Mouse (Mus musculus) Patski (cell line): ENCODE measurements at regions not wholly inside any gene's neighbourhood (a gene's known extent, or its start where the extent isn't known, plus 50 kb on each side); places are given as distances from the start of the nearest gene placed in this dataset.

ENCODE experiments used
- ATAC-seq: fragments of 100-300 bp; one replicate; pipeline ENCODE4 v1.8.0; 2021
- CTCF ChIA-PET: fragments of 350-600 bp; sonication (Branson Sonifier 250); formaldehyde crosslinking; loops from one replicate; lab custom pipeline; 2022; ENCODE audit warnings: inconsistent platforms; lab: Charles Lee
- POLR2A ChIA-PET: fragments of 350-600 bp; sonication (Branson Sonifier 250); formaldehyde crosslinking; loops from one replicate; lab custom pipeline; 2022; ENCODE audit warnings: antibody characterized with exemption, inconsistent platforms; lab: Charles Lee
- DNase-seq: peaks from one replicate; pipeline ENCODE4 v3.0.0-alpha.2; 2011; ENCODE audit warnings: low read depth, low spot score
- H3K27me3 ChIP-seq: fragments of 371-371 bp; one replicate; pipeline ENCODE4 v1.5.1; 2021
- CTCF ChIP-seq: fragments of 100-300 bp; IDR thresholded peaks from one replicate; pipeline ENCODE4 v1.5.1; 2021
- in situ Hi-C: fragments of 300-500 bp; cut with MboI; formaldehyde crosslinking; loops from 3 replicates; pipeline ENCODE4 v1.11.1; 2018; ENCODE audit warnings: low pct_unique_long_range_greater_than_20kb, mixed read lengths

GRCm38 (mm10) chr2:53668599-53669372 lies 416.6 kb downstream of the Rprm start:
- ATAC-seq: no peak
- in situ Hi-C loops: no loop called here
- no peak for DNase-seq
- ChIA-PET CTCF (interaction anchor here (1.3 kb wide), 1 partner anchor 12 kb away, joined by 4 read pairs; no protein-coding TSS in a partner anchor), POLR2A (no interaction called here)
- TF ChIP-seq CTCF: no peak
- H3K27me3 ChIP-seq: no peaks in the 10 kb centered on the region

- DNase-seq: no peak
- no peaks in the 10 kb centered on the region for H3K27me3 ChIP-seq
- TF ChIP-seq CTCF: no peak
- in situ Hi-C loops: no loop called here
- POLR2A ChIA-PET: no interaction called here
- ATAC-seq: no peak
- CTCF ChIA-PET: interaction anchor here (0.9 kb wide), 1 partner anchor 10 kb away, joined by 3 read pairs; no protein-coding TSS in a partner anchor
Observed at GRCm38 (mm10) chr2:53680350-53681011, 404.9 kb downstream of the Rprm start.

DNA sequence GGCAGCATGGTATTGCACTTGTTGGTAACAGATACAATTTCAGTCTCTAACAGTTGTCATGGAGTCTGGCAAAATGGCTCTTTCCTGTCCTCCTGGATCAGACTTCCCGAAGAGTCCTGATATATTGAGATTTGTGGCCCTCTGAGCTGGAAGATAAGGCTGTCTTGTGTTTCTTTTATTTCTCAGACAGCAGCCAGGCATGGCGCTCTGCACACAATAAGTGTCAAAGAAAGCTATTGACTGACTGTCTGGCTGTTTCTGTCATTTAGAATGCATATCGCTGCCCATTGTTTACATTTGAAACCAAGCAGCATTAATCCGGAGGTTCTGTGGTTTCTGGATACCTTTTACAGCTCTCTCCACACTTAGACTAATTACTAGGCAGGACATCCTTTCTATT lies 402.8 kb downstream of the Rprm start:
- ChIA-PET POLR2A (no interaction called here), CTCF (interaction anchor here (1.3 kb wide), 1 partner anchor 10 kb away, joined by 4 read pairs; no protein-coding TSS in a partner anchor)
- TF ChIP-seq CTCF: no peak
- in situ Hi-C loops: no loop called here
- ATAC-seq (no peak), DNase-seq (no peak)
- H3K27me3 ChIP-seq: no peaks in the 10 kb centered on the region

DNA sequence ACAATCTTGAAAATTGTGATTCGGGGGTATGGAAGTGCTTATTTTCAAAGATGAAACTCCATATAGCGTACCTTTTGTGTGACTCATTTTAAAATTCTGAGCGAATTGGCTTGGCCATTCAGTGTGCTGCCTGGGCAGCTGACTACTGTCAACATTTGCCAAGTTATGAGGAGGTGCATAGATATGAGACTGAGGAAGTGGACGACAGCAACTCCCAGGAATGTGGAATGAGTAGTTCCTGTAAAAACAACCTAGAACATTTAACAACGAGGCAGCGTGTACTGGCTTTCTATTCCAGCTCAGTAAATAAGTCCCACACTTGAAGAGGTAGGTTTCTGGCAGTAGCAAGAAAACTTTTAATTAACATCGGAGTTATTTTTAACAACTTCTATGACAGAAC lies 398.1 kb downstream of the Rprm start:
- DNase-seq: no peak
- ATAC-seq: no peak
- CTCF ChIA-PET: no interaction called here
- TF ChIP-seq CTCF: no peak
- no peaks in the 10 kb centered on the region for H3K27me3 ChIP-seq
- in situ Hi-C loops: no loop called here
- POLR2A ChIA-PET: no interaction called here

GRCm38 (mm10) chr2:53689223-53689880 lies 396.0 kb downstream of the Rprm start:
- no peak for TF ChIP-seq CTCF
- in situ Hi-C loops: no loop called here
- CTCF ChIA-PET: no interaction called here
- POLR2A ChIA-PET: no interaction called here
- ATAC-seq (no peak), DNase-seq (no peak)
- H3K27me3 ChIP-seq: no peaks in the 10 kb centered on the region

- no peaks in the 10 kb centered on the region for H3K27me3 ChIP-seq
- CTCF ChIA-PET: no interaction called here
- no peak for DNase-seq
- TF ChIP-seq CTCF: no peak
- POLR2A ChIA-PET: no interaction called here
- ATAC-seq: no peak
- in situ Hi-C loops: no loop called here
Observed at GRCm38 (mm10) chr2:53691580-53692118, 393.7 kb downstream of the Rprm start.

- no peak for TF ChIP-seq CTCF
- DNase-seq: no peak
- no peaks in the 10 kb centered on the region for H3K27me3 ChIP-seq
- no peak for ATAC-seq
- CTCF ChIA-PET: no interaction called here
- POLR2A ChIA-PET: no interaction called here
- in situ Hi-C loops: no loop called here
Observed at GRCm38 (mm10) chr2:53711213-53711612, 374.1 kb downstream of the Rprm start.

DNA sequence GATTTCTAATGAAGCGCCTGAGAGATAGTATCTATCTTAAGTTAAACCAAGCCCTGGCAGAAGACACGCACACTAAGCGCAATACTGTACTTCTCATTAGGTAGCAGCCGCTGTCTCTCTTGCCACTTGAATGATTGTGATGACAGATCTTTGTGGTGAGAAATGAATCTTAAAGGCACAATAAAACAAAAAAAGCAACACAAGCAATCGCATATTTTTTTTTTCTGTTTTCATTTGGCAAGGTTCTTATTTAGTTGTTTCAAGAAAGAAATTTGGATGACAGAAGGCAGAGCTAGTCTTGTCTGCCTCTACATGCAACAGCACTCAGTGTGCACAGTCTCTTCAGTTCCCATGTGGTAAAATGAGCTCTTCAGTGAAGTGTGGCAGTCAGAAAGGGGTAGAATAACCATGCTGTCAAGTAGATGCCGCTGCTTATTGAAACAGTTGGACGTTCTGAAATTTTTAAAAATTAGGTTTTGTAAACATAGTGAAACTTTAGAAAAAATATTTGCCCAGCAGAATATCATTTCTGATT lies 372.2 kb downstream of the Rprm start:
- in situ Hi-C loops: no loop called here

GRCm38 (mm10) chr2:53715017-53715416 lies 370.3 kb downstream of the Rprm start:
- CTCF ChIA-PET: no interaction called here
- in situ Hi-C loops: no loop called here
- no peak for TF ChIP-seq CTCF
- ATAC-seq (no peak), DNase-seq (no peak)
- no peaks in the 10 kb centered on the region for H3K27me3 ChIP-seq
- POLR2A ChIA-PET: no interaction called here

More for the DNA sequence above, 372.2 kb downstream of the Rprm start:
- ChIA-PET POLR2A (no interaction called here), CTCF (no interaction called here)
- DNase-seq (no peak), ATAC-seq (no peak)
- TF ChIP-seq CTCF: no peak
- H3K27me3 ChIP-seq: no peaks in the 10 kb centered on the region

DNA sequence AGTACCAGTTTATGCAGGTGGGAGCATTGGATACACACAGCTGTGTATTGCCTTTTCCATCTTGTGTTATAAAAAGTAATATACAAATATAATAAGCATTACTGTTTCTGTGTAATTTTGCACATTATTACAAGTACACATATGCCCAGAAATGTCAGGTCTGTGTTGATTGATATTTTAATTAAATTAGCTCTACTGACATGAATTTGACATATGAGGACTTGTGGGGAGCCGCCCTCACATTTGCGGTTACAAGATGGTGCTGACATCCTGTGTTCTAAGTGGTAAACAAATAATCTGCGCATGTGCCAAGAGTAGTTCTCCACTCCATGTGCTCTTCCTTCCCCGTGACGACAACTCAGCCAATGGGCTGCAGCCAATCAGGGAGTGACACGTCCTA lies 362.1 kb downstream of the Rprm start:
- ChIA-PET POLR2A (no interaction called here), CTCF (no interaction called here)
- DNase-seq (no peak), ATAC-seq (no peak)
- H3K27me3 ChIP-seq: no peaks in the 10 kb centered on the region
- in situ Hi-C loops: no loop called here
- TF ChIP-seq CTCF: no peak
